Mouse (Mus musculus) E14TG2a.4 (cell line): ENCODE data around the gene Lrrc41.

Experiments used
- CTCF ChIP-seq: conservative IDR thresholded peaks from 2 replicates; pipeline ENCODE4 v1.5.1; 2014; ENCODE audit warnings: low read length
- NANOG ChIP-seq: IDR thresholded peaks from 2 replicates; pipeline ENCODE4 v1.6.1; 2014; ENCODE audit warnings: borderline replicate concordance, low read length, mixed read lengths

GRCm38 (mm10) chr4:116127956-116128355, 52.9 kb downstream of the Lrrc41 start:
- no peak for TF ChIP-seq CTCF
- peak; percentile 75 for TF ChIP-seq NANOG
